Mouse (Mus musculus) neural tube, embryonic 10.5 days (tissue): Measurements from ENCODE around the gene Tmem39a.

Experiments used
- DNase-seq: peaks from one replicate; pipeline ENCODE4 v3.0.0-alpha.2; 2017; ENCODE audit warnings: low spot score; ENCODE audit errors: extremely low spot score

Gene Tmem39a

GRCm38 (mm10) chr16:38587572-38587971 lies 29.1 kb downstream of the Tmem39a start:
- no peak for DNase-seq

- no peak for DNase-seq
Observed at GRCm38 (mm10) chr16:38591506-38591905, 33.0 kb downstream of the Tmem39a start.

GRCm38 (mm10) chr16:38592026-38592678 lies 33.7 kb downstream of the Tmem39a start:
- DNase-seq: no peak

- no peak for DNase-seq
Observed at GRCm38 (mm10) chr16:38592946-38593345, 34.4 kb downstream of the Tmem39a start.

- DNase-seq: no peak
Observed at GRCm38 (mm10) chr16:38594435-38594834, 35.9 kb downstream of the Tmem39a start.

DNA sequence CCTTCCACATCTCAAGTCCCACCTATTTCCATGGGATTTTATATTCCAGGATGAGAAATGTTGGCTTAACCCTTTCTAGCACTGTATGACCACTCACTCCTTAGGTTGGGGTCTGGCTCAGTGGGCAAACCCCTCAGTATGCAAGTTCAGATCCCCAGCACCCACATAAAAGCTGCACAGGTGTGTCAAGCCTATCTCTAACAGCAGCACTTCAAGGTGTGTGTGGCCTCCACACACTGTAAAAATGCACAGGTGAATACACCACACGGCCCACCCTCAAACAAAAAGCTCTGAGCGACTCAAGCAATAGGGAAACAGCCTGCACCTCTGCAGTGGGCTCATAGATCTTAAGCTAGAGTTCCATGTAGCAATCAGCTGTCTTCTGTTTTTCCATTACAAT lies 37.6 kb downstream of the Tmem39a start:
- DNase-seq: no peak

GRCm38 (mm10) chr16:38596651-38597050 lies 38.2 kb downstream of the Tmem39a start:
- no peak for DNase-seq

DNA sequence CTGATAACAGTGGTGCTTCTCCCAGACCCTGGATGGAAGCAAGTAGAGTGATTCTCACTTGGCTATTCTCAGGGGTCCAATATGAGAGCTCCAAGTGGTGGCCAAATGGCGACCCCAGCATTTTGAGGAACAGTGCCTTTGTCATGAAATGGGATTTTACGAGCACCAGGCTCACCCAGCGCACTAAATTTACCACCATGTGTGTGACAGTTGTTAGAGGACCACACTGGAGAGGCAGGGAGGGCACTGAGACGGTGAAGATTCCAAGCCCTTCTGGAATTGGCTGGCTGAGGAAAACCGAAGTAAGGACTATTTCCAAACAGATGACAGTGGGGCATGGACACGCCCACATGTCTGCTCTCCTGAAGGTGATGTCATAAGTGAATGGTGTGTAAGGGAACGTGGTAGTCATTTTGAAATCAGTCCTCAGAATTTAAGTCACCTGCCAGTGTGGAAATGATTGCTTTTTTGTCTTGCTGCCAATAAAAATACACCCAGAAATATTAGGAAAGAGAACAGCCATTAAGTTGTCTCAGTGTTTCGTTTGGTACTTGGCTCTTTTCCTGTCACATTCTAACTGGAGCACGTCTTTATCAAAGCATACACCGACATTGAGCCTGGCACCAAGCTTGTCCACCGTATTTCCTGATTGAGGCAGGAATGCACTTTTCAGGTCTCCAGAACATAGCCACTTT lies 40.6 kb downstream of the Tmem39a start:
- DNase-seq: no peak

GRCm38 (mm10) chr16:38602989-38603804 lies 44.7 kb downstream of the Tmem39a start:
- DNase-seq: no peak

DNA sequence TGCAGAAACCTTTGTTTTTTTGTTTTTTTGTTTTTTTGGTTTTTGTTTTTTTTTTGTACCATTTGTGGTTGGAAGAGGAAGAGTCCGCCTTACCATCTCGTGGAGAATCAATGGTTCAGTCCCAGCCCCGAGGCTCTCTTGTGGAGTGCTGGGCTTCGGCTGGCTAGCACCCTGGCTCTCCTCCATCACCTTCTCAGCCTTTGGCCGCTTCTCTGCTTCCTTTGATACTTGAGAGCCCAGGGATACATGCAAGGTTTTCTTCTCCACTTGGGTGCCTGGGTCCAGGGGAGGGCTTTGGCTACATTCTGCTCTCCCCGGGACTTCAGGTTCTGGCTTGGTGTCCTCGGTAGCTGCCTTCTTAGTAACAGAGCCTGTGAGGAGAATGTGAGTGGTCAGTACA lies 48.0 kb downstream of the Tmem39a start:
- DNase-seq: no peak

- DNase-seq: no peak
Observed at GRCm38 (mm10) chr16:38608687-38609086, 50.2 kb downstream of the Tmem39a start.

DNA sequence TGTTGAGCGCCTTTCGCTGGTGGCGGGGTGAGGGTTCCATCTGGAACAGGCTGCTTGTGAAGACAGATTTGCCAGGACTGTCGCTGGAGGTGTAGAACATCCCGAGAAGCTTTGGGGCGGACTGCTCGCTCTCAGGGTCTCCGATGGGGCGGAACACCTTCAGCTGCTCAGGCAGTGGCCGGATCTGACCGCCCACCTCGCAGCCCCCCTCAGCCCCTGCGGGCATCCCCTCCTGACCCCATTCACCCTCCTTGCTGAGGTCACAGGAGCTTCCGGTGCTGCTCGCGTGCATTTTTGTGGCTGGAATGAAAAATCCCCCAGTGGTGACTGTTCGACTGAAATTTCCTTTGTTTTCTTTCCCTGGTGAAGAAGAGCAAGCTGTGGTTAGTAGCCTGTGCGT lies 50.6 kb downstream of the Tmem39a start:
- no peak for DNase-seq

- no peak for DNase-seq
Observed at GRCm38 (mm10) chr16:38612646-38613045, 54.1 kb downstream of the Tmem39a start.

DNA sequence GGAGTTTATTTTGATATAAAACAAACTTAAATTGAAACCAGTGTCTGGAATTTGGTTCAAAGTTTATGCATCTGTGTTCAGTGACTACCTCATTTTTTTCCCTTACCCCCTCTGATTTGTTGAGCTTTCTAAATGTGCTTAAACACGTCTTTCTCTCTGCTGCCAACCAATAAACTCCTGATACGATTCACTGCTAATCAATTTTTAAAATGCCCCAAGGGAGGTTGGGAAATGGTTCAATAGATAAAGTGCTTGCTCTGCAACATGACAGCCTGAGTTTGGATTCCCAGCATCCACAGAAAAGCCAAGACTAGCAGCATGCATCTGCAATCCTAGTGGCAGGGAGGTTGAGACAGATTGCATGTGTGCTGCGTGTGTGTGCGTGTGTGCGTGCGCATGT lies 55.1 kb downstream of the Tmem39a start:
- DNase-seq: no peak

DNA sequence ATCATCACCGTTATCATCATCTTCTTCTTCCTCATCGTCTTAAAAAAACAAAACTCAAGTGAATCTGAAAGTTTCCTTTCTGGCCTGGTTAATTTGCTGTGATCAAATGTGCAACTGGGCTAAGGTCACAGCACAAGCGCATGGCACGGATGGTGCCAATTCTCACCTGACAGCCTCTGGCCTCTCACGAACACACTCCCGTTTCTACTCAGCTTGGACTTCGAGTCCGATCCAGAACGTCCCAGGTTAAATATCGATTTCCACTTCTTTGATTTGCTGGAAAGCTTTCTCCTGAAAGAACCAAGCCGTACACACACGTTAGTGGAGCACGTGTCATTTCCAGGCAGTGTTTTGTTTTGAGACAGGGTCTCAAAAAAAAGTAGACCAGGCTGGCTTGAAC lies 59.5 kb downstream of the Tmem39a start:
- no peak for DNase-seq

DNA sequence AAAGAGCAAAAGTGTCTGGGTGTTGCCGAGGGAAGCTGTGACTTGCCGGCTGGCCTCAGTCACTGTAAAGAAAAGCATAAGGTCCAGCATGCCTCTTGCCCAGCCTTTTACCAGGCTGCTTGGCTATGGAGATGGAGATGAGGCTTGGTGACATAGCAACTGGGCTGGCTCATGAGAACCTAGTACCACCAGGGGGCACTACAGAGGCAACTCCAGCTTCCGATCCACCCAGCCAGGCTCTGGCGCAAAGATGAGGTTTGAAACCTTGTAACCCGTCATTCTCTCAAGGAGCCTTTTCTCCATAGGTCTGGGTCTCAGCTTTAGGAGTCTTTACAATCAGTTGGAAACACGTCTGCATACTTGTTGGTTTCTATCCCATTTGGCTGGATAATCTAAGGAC lies 60.6 kb downstream of the Tmem39a start:
- peak; percentile 65 for DNase-seq

GRCm38 (mm10) chr16:38620696-38621450 lies 62.4 kb downstream of the Tmem39a start:
- no peak for DNase-seq

DNA sequence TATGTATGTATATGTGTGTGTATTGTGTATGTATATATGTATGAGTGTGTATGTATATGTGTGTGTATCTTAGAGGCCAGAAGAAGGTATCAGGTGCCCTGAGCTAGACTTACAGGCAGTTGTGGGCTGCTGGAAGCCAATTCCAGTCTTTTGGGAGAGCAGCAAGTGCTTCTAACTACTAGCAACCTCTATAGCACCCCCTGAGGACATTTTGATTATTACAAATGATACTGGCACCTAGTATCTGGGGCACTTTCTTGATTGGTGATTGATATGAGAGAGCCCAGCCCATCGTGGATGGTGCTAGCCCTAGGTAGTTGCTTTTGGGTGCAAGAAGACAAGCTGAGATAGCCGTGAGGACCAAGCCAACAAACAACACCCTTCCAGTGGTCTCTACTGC lies 63.8 kb downstream of the Tmem39a start:
- DNase-seq: no peak

GRCm38 (mm10) chr16:38624303-38624702 lies 65.8 kb downstream of the Tmem39a start:
- DNase-seq: no peak

GRCm38 (mm10) chr16:38625411-38625810 lies 66.9 kb downstream of the Tmem39a start:
- DNase-seq: no peak

GRCm38 (mm10) chr16:38625811-38626369 lies 67.4 kb downstream of the Tmem39a start:
- DNase-seq: no peak
